ENCODE assay signal across 8 mouse cellular contexts in genomic region chr11:96975511-96976378, GRCm38 (mm10). TPM values are rescaled to one million over a fixed set of nuclear protein-coding genes. Genes with fewer than 3 reads are reported as not detected.
A peak's percentile ranks its signal among the peaks of the same experiment; 100 is the strongest.
DNase-seq lines count a peak whose midpoint lies in the region; ATAC-seq and TF ChIP-seq lines count a peak whose summit lies in the region.

No protein-coding gene starts in this region.

- peaks cover 32% of the 10 kb centered on the region for H3K4me1 ChIP-seq in kidney, embryonic 16.5 days (ENCODE audit: insufficient read depth, low read length)
- H3K4me1 ChIP-seq in bone marrow, adult 2 months (ENCODE audit: control insufficient read depth, insufficient read depth, low read length): peaks cover 13% of the 10 kb centered on the region
- H3K4me1 ChIP-seq in hindbrain, embryonic 11.5 days (replicated peaks; ENCODE audit: control insufficient read depth, insufficient read depth, low read length): peaks cover 8% of the 10 kb centered on the region
- H3K4me1 ChIP-seq in midbrain, embryonic 15.5 days: peaks cover 40% of the 10 kb centered on the region

- H3K36me3 ChIP-seq in kidney, embryonic 16.5 days (ENCODE audit: insufficient read depth, low read length): no peaks in the 10 kb centered on the region; the same call in 1 of the 2 replicates
- no peaks in the 10 kb centered on the region for H3K36me3 ChIP-seq in hindbrain, embryonic 11.5 days (ENCODE audit: control insufficient read depth, insufficient read depth, low read length)
- no peaks in the 10 kb centered on the region for H3K36me3 ChIP-seq in midbrain, embryonic 15.5 days (replicated peaks)

- H3K27ac ChIP-seq in kidney, embryonic 16.5 days (ENCODE audit: low read length): peak overlapping the region; percentile 97
- H3K27ac ChIP-seq in bone marrow, adult 2 months (ENCODE audit: control insufficient read depth, insufficient read depth, low read depth, low read length, poor library complexity): peak overlapping the region; percentile 98
- H3K27ac ChIP-seq in hindbrain, embryonic 11.5 days (ENCODE audit: low read depth, low read length): no peak overlapping the region
- 0 out of 2 replicates have a peak overlapping the region, but pooled peaks have one; percentile 98 for H3K27ac ChIP-seq in midbrain, embryonic 15.5 days

- no peaks in the 10 kb centered on the region for H3K9me3 ChIP-seq in kidney, embryonic 16.5 days (ENCODE audit: low read length)
- H3K9me3 ChIP-seq in hindbrain, embryonic 11.5 days (ENCODE audit: control insufficient read depth, low read length): no peaks in the 10 kb centered on the region
- no peaks in the 10 kb centered on the region for H3K9me3 ChIP-seq in midbrain, embryonic 15.5 days

- DNase-seq in kidney, postnatal 10 days: no peak
- DNase-seq in hindbrain, embryonic 11.5 days (ENCODE audit: low spot score): no peak
- no peak for DNase-seq in layer of hippocampus, postnatal 10 days (ENCODE audit: low spot score in 2 of 2)
- DNase-seq in layer of hippocampus, adult 18-20 months (ENCODE audit: low spot score in 2 of 2): no peak
- DNase-seq in thymus, postnatal 4 days: no peak

- no peak for ATAC-seq in kidney, embryonic 16.5 days (ENCODE audit: low FRiP score, low TSS enrichment)
- no peak for ATAC-seq in hindbrain, embryonic 11.5 days (ENCODE audit: low FRiP score)
- no peak for ATAC-seq in midbrain, embryonic 15.5 days (replicated peaks)

- H3K4me3 ChIP-seq in kidney, embryonic 16.5 days (ENCODE audit: low read length): peak overlapping the region; percentile 92
- peak overlapping the region; percentile 18 for H3K4me3 ChIP-seq in bone marrow, adult 2 months (replicated peaks; ENCODE audit: control insufficient read depth, low read depth, low read length)
- H3K4me3 ChIP-seq in hindbrain, embryonic 11.5 days (ENCODE audit: low read depth, low read length): peak overlapping the region; percentile 94; the same call in 1 of the 2 replicates
- H3K4me3 ChIP-seq in midbrain, embryonic 15.5 days: peak overlapping the region; percentile 91

- no peaks in the 10 kb centered on the region for H3K27me3 ChIP-seq in kidney, embryonic 16.5 days (ENCODE audit: insufficient read depth, low read length)
- H3K27me3 ChIP-seq in hindbrain, embryonic 11.5 days (ENCODE audit: control insufficient read depth, insufficient read depth, low read length): no peaks in the 10 kb centered on the region
- H3K27me3 ChIP-seq in midbrain, embryonic 15.5 days (replicated peaks): no peaks in the 10 kb centered on the region

- no peak for TF ChIP-seq POLR2A in bone marrow, adult 2 months (IDR thresholded peaks at IDR 0.05; ENCODE audit: borderline replicate concordance, control insufficient read depth, low read depth, low read length)

- 71% methylated on average over 10 of the region's 10 CpGs for WGBS in kidney, embryonic 16.5 days
- 69% methylated on average over 10 of the region's 10 CpGs for WGBS in bone marrow, adult 2 months
- 81% methylated on average over 10 of the region's 10 CpGs for WGBS in hindbrain, embryonic 11.5 days
- 80% methylated on average over 10 of the region's 10 CpGs for WGBS in midbrain, embryonic 15.5 days

- peak overlapping the region; percentile 91 for H3K4me2 ChIP-seq in kidney, embryonic 16.5 days (replicated peaks; ENCODE audit: low read depth, low read length)
- peak overlapping the region; percentile 76; the same call in 1 of the 2 replicates for H3K4me2 ChIP-seq in hindbrain, embryonic 11.5 days (replicated peaks; ENCODE audit: low read depth, low read length)
- H3K4me2 ChIP-seq in midbrain, embryonic 15.5 days: peak overlapping the region; percentile 67

- H3K9ac ChIP-seq in kidney, embryonic 16.5 days (replicated peaks; ENCODE audit: low read length): peak overlapping the region; percentile 99
- H3K9ac ChIP-seq in hindbrain, embryonic 11.5 days (ENCODE audit: low read depth, low read length): no peak overlapping the region
- H3K9ac ChIP-seq in midbrain, embryonic 15.5 days: peak overlapping the region; percentile 91

- no peak for TF ChIP-seq CTCF in bone marrow, adult 2 months (IDR thresholded peaks at IDR 0.05; ENCODE audit: control insufficient read depth, insufficient read depth, low read length)

RNA-seq across cellular contexts. Expression of gene Sp2, which starts 7.0 kb away (rescaled TPM):
- 21.2 and 25.1 TPM in 2 replicates for polyA plus RNA-seq in kidney, embryonic 16.5 days (2015; fragmentation: Nextera tagmentation; extraction: Ambion mirVana)
- polyA plus RNA-seq in bone marrow, adult 2 months (2011; ENCODE audit: insufficient read depth, insufficient read length, low replicate concordance, missing spikeins): 14.6 and 16.9 TPM in 2 replicates
- 17.8 and 22.1 TPM in 2 replicates for polyA plus RNA-seq in hindbrain, embryonic 11.5 days (2014; fragmentation: Nextera tagmentation; extraction: Ambion mirVana)
- 16.2 and 17.3 TPM in 2 replicates for polyA plus RNA-seq in midbrain, embryonic 15.5 days (2015; fragmentation: Nextera tagmentation; extraction: Ambion mirVana)
- total RNA-seq in layer of hippocampus, postnatal 10 days (2021): 10 to 100 TPM; 11.5 to 12.0 TPM
- 10 to 100 TPM; 13.0 to 13.4 TPM for total RNA-seq in layer of hippocampus, adult 18-20 months (2021)

RNA-seq across cellular contexts. Expression of gene Pnpo, which starts 32.0 kb away (rescaled TPM):
- polyA plus RNA-seq in kidney, embryonic 16.5 days (2015; fragmentation: Nextera tagmentation; extraction: Ambion mirVana): 38.0 TPM in 2 replicates
- polyA plus RNA-seq in bone marrow, adult 2 months (2011; ENCODE audit: insufficient read depth, insufficient read length, low replicate concordance, missing spikeins): 65.6 and 132 TPM in 2 replicates
- polyA plus RNA-seq in hindbrain, embryonic 11.5 days (2014; fragmentation: Nextera tagmentation; extraction: Ambion mirVana): 26.0 and 29.5 TPM in 2 replicates
- 28.7 and 29.7 TPM in 2 replicates for polyA plus RNA-seq in midbrain, embryonic 15.5 days (2015; fragmentation: Nextera tagmentation; extraction: Ambion mirVana)
- total RNA-seq in layer of hippocampus, postnatal 10 days (2021): 10 to 100 TPM; 28.0 to 28.8 TPM
- total RNA-seq in layer of hippocampus, adult 18-20 months (2021): 10 to 100 TPM; 34.2 to 35.0 TPM

RNA-seq across cellular contexts. Expression of gene Sp6, which starts 37.4 kb away (rescaled TPM):
- polyA plus RNA-seq in kidney, embryonic 16.5 days (2015; fragmentation: Nextera tagmentation; extraction: Ambion mirVana): 1.6 and 2.0 TPM in 2 replicates
- 1.00 TPM in 1 of 2 replicates, not detected in the other for polyA plus RNA-seq in bone marrow, adult 2 months (2011; ENCODE audit: insufficient read depth, insufficient read length, low replicate concordance, missing spikeins)
- 0.07 TPM in 1 of 2 replicates, not detected in the other for polyA plus RNA-seq in hindbrain, embryonic 11.5 days (2014; fragmentation: Nextera tagmentation; extraction: Ambion mirVana)
- 0.37 TPM in 1 of 2 replicates, not detected in the other for polyA plus RNA-seq in midbrain, embryonic 15.5 days (2015; fragmentation: Nextera tagmentation; extraction: Ambion mirVana)
- 1 to 10 TPM; 1.4 TPM for total RNA-seq in layer of hippocampus, postnatal 10 days (2021)
- 1 to 10 TPM in 1 of 2 experiments, under 1 TPM in 1; 0.79 to 1.1 TPM for total RNA-seq in layer of hippocampus, adult 18-20 months (2021)

RNA-seq across cellular contexts. Expression of gene Prr15l, which starts 47.8 kb away (rescaled TPM):
- polyA plus RNA-seq in kidney, embryonic 16.5 days (2015; fragmentation: Nextera tagmentation; extraction: Ambion mirVana): 52.5 and 55.8 TPM in 2 replicates
- polyA plus RNA-seq in bone marrow, adult 2 months (2011; ENCODE audit: insufficient read depth, insufficient read length, low replicate concordance, missing spikeins): not detected in 2 replicates
- 0.82 and 1.1 TPM in 2 replicates for polyA plus RNA-seq in hindbrain, embryonic 11.5 days (2014; fragmentation: Nextera tagmentation; extraction: Ambion mirVana)
- polyA plus RNA-seq in midbrain, embryonic 15.5 days (2015; fragmentation: Nextera tagmentation; extraction: Ambion mirVana): 0.17 and 0.30 TPM in 2 replicates
- not detected for total RNA-seq in layer of hippocampus, postnatal 10 days (2021)
- not detected for total RNA-seq in layer of hippocampus, adult 18-20 months (2021)

RNA-seq across cellular contexts. Expression of gene Scrn2, which starts 54.0 kb away (rescaled TPM):
- 45.7 and 50.9 TPM in 2 replicates for polyA plus RNA-seq in kidney, embryonic 16.5 days (2015; fragmentation: Nextera tagmentation; extraction: Ambion mirVana)
- 3.0 and 6.7 TPM in 2 replicates for polyA plus RNA-seq in bone marrow, adult 2 months (2011; ENCODE audit: insufficient read depth, insufficient read length, low replicate concordance, missing spikeins)
- 19.4 and 21.7 TPM in 2 replicates for polyA plus RNA-seq in hindbrain, embryonic 11.5 days (2014; fragmentation: Nextera tagmentation; extraction: Ambion mirVana)
- 15.0 and 16.4 TPM in 2 replicates for polyA plus RNA-seq in midbrain, embryonic 15.5 days (2015; fragmentation: Nextera tagmentation; extraction: Ambion mirVana)
- 1 to 10 TPM; 5.2 to 6.3 TPM for total RNA-seq in layer of hippocampus, postnatal 10 days (2021)
- total RNA-seq in layer of hippocampus, adult 18-20 months (2021): 1 to 10 TPM; 4.0 to 4.9 TPM

Comparison
In these comparisons a context has a peak if more than half of its experiments do, and no peak if none do; other contexts are left out.
1. H3K4me3 ChIP-seq: peak in every context shown above with its lines; median percentile 94 in hindbrain, embryonic 11.5 days; 92 in kidney, embryonic 16.5 days; 91 in midbrain, embryonic 15.5 days; 18 in bone marrow, adult 2 months.